Mouse (Mus musculus) CH12F3 (cell line): Measurements from ENCODE around the gene Plpp2.

Source experiments
- in situ Hi-C: fragments of 300-500 bp; cut with MboI; formaldehyde crosslinking; loops from 2 replicates; pipeline ENCODE4 v1.14.3; 2020; ENCODE audit warnings: low sequenced_read_pairs

Plpp2 gene

DNA sequence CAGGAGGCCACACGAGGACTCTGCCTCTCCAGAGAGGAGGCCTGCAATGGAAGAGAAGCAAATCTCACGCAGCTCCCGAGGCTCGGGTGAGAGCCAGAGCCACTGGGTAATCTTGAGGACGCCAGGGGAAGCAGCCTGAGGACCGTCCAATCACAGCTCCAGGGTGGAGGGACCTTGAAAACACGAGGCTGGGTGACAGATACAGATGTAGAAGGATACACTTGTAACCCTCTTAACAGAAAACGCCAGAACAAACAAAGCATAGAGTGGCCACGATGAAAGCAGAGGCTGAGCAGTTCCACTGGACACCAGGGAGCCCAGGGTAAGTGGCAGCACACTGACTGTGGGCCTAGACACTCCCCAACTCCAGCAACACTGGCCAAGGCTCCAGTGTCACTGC, 16.8 kb upstream of the Plpp2 start:
- in situ Hi-C loops, result no loop called here

DNA sequence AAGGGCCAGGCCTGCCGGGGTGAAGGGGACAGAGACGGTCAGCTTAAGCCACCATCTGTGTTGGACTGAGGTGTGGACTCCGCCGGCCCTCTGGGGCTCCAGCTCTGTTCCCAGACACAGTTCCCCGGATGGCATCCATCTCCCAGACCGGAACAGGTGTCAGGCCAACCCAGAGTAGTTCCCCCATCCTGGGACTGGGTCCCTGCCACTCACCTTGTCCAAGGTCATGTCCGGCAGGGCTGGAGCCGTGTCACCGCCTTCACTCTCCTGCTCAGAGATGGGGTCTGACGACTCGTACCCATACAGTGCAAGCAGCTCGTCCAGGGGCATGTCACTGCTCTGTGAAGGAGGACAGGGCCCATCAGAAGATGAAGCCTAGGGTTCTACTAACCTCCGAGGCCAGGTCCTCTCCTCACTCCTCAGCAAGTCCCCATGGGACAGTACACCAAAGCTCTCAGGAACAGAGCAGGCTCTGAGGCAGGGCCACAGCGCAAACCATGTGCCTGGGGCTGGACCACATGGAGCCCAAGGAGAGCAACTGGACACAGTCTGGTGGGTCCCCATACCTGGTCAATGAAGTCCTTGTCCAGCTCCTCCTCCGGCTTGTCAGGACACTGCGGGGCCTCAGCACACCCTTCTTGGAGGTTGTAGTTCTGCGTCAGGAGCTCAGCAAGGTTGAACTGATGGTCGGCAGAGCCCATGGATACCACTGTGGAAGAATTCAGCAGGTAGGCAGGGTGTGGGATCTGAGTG, 15.6 kb upstream of the Plpp2 start:
- in situ Hi-C loops, result no loop called here

DNA sequence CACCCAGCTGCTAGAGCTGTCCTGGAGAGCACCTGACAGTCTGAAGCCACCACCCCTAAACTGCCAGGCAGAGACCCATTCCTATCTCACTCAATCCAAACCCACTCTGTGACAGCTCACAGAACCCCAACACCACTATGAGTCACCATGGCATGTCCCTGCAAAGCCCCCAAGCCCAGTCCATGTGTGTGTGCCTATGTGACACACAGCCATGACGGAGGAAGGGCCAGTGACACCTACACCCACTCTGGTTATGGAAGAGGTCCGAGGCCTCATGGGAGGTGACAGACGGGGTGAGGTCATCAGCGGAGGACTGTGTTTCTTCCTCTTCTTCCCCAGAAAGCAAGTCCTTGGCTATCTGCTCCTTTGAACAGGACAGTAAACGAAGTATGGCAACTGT, 14.9 kb upstream of the Plpp2 start:
- in situ Hi-C loops, result no loop called here

DNA sequence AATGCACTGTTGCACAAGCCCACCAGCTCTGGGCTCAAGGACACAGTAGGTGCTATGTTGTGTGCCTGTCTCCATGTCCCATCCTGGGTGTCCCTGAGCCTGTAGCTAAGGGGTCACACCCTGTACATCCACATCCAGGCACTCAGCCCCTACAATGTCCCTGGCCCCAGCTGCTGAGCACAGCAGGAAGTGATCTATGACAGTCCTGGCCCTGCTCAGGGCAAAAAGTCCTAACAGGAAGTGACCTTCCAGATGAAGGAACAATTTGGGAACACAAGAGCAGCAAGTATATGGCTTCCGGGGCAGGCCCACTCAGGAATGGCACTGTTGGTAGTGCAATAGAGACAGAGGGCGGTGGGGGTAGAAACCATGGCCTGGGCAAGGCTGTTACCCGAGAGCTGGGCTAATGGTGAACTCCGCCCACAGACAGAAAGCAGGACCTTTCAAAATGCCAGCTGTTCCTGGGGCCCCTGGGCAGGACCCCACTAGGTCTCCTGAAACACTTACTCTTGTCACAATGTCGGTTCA, 13.6 kb upstream of the Plpp2 start:
- in situ Hi-C loops, result no loop called here

DNA sequence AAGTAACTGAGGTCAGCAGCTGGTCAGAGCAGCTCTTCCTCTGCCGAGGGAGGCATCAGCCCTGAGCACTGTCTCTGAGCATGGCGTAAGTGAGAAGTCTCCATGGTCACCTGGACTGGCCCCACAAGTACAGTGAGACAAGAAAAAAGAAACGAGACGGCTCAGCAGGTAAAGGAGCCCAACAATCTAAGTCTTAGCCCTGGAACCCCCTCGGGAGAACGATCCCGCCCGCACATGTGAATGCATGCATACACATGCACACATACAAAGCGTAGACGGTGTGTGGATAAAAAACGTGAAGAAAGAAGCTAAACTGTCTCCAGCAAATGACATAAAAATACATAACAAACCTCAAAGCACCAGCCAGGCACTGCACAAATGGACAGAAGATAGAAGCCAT, 12.9 kb upstream of the Plpp2 start:
- in situ Hi-C loops, result no loop called here

DNA sequence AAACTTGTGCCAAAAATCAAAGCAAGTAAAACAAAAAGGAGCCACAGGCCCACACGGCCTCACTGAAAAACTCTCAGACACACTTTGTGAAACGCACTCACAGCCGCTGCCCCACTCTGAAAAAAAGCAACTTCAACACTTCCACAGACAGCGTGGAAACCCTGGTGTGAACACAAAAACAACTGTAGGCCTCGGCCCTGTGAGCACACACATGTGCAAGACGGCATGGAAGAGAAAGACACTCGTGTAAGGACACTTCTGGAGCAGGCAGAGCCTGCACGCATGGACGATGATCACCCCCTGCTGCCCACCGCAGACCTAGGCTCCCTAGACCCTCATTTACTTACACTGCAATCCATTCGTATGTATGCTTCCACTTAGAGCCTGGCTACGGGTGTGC, 12.3 kb upstream of the Plpp2 start:
- in situ Hi-C loops, result no loop called here

DNA sequence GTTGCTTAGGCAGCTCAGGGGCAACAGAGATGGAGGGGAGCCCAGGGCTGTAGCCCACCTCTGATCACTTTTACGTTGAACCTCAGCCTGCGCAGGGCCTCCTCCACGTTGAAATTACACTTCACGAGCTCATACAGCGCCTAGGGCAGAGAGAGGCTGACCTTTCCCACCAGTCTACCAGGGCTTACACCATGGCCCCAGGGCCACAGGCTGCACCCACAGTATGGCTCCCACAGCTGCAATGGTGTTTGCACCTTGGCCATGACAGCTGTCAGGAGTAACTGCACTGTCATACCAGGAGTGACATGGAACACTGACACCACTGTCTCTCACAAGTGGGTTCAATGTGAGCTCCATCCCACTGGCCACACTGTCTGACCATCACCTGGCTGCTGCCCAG, 11.0 kb upstream of the Plpp2 start:
- in situ Hi-C loops, result no loop called here

DNA sequence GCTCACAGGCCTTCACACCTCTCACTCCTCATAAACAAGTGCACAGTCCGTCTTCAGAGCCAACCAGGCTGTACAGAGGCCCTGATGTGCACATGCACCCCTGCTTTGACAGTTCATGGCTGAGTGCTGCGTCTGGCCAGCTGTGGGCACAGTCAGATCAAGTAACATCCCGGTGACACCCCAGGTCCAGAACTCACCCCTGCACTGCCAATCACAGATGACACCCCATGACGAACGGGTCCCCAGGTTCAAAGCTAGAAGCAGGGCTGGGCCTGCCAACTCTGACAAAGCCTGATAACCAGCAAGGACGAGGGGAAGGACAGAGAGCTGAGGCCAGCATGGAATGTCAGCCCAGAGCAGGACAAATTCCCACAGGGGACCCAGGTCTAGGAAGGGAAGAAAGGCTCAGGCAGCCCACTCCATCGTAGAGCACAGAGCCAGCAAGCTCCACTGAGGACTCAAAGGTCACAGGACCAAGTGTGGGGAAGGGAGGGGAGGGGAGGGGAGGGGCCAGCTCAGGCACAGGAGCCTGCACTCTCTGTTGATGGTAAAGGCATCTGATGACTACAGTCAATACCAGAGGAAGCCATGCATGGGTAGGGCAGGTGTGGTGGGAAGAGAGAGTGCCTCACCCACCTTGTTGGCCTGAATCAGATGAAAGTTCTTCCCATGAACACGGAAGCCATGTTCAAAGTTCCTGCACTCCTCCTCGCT, 10.4 kb upstream of the Plpp2 start:
- in situ Hi-C loops, result no loop called here

DNA sequence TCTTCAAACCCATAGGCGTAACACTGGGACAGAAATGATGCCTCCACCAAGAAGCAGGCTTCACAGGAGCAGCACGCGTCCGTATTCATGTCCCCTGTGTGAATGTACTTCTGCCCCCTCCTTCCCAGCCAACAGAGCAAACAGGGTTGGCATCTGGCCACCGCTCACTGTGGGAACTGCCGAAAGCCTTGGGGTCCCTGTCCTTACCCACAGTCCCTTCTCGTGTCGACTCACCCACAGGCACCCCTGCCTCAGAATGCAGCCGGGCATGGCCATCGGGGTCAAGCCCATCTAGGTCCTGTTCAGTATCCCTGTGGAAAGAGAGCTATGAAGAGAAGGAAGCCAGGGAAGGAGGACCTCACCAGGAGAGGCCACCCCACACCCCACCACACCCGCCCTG, 8.6 kb upstream of the Plpp2 start:
- in situ Hi-C loops, result no loop called here

DNA sequence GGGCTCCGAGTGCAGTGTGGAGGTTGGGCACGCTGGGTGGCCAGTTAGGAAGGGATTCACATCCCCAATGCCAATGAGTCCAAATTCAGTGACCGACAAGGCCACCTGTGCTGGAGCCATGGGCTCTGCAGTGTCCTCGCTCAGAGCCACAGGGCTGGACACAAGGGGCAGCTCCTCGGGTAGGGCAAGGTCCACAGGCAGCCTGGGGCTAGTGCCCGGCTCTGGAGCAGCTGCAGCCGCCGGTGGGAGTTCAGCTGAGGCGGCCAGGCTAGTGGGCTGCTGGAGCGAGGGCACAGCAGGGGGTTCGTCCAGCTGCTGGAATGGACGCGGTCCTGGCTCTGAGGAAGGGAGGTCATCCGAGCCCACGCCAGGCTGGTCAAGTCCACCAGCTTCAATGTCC, 7.9 kb upstream of the Plpp2 start:
- in situ Hi-C loops, result no loop called here

DNA sequence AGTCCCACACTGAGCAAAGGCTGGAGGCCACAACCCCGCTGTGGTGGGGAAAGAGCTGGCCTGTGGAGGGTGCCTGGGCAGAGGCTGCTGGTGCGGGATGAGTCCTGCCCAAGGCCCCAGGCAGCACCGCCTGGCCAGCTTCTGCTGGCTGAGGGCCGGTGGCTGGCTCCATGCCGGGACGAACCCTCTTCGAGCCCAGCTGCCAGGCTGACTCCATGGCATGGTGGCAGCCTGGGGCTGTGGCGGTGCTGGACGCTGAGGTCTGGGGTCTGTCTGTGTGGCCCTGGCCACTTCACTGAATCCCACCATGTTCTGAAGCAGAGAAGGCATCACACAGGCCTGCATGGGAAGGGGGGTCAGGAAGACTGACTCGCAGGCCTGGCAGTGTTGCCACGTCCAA, 7.2 kb upstream of the Plpp2 start:
- in situ Hi-C loops, result no loop called here

DNA sequence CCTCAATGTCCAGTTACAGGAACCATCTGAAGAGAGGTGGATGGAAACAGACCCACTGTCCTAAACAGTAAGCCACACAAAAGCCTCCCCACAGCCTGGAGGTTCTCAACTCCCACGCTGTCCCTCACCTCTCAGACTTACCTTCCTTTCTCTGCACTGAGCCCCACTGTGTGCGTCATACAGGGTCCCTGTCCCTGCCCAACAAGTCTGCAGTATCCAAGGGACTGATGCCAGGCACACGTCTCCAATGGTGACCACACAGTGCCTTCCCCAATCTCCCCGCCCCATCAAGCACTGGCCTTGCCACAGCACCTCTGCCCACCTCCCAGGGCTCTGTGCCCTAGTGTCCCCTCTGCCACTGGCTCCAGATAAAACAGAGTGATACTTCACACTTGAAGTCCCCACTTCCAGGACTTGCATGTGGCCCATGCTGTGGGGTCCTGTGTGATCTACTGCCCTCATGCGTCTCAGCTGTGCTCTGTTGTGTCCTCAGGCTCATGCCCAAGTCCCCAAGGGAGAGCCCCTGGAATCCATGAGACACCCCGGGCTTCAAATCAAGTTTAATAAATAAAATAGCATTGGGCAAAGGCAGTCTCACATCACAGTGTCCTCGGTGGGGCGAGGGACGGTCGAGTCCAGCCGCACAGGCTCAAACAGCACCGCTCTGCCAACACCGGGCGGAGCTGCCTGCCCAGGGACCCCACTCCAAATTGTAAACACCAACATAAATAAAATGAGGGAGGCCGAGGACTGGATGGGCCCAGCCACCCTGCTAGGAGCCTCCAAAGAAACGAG, 6.3 kb upstream of the Plpp2 start:
- in situ Hi-C loops, result no loop called here

DNA sequence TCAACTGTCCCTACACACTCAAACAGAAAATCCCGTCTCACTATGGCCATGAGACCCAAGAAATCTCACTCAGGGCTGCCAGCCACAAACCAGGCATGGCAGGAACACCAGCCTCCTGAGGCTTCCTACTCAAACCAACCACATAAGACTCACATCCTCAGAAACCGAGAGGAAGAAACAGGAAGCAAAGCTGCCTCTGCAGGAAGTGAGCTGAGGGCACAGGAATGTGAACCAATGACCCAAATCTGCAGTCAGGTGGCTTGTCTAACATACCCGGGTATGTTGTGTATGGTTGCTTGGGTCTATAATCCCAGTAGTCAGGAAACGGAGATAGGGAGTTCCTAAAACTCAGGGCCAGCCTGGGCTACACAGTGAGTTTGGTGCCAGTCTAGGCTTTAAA, 5.3 kb upstream of the Plpp2 start:
- in situ Hi-C loops, result no loop called here

DNA sequence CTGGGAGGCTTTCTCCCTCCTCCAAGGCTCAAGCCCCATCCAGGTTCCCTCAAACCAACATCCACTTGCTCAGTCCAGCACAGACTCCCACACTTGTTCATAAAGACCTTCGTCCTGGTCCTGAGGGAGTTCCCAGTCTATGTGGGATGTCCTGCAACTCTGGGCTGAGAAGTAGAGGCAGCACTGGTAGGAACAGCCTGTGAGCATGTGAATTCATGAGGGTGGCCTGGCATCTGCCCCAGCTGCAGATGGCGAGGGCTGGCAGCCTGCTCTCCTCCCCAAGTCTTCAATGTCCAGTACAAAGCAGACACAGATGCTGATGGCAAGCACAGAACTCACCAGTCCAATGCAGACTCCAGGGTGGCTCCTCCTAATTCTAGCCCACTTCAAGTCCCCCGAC, 4.7 kb upstream of the Plpp2 start:
- in situ Hi-C loops, result no loop called here

DNA sequence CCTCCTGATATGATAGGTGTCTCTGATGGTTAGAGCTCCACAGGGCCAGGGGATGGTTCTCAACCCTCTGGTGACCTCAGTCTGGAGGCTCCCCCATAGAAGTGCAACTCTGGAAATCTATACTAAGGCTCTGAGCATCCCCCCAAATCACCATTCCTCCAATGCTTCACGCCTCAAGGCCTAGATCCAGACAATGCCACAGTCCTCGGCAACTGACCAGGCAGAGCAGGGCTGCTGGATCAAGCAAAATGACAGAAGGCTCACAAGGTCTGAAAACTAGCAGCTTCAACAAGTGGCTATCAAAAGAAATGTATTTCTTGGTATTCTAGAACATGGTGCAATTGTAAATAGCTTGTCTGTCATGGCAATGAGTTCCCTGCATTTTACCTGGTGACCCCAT, 4.2 kb upstream of the Plpp2 start:
- in situ Hi-C loops, result no loop called here

DNA sequence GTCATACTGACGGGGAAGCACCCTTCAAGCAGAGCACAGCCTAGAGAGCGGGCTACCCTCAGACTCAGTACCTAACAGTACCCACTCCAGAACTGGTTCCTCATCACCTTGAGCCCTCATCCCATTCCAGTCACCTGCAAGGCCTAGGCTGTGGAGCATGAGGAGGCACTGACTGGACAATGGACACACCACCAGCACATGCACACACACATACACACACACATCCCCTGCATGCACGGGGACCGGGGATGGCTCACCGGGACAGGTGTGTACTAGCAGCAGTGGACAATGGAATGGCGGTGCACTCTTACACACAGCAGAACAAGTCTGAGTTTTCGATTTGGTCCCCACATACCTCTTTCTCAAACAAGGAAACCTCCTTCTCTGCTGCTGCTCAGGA, 3.7 kb upstream of the Plpp2 start:
- in situ Hi-C loops, result no loop called here

DNA sequence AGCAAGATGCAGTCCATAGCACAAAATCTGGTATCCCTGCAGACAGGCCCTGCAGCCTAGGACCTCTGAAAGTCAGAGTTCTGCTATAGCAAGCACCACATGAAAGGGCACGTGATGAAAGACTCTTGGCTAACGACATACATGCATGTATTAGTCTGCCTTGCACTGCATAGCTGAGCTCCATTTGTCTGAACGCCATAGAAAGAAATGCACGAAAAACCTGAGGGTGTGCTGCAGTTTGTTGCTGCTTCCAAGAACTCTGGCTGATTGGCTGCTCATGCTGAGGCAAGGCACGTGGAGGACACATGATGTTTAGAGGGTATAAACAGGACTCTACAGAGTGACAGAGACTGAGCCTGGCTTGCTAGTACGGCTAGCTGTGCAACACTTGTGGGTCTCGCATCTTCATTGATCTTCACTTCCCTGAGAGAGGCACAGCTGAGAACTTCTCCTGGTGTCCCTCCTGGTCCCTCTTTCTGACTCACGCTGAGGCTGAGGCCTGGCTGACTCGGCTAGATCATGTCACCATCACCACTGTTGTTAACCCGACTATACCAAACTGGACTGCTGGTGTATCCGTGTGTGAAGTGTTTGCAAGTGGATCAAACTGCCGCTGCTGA, 3.0 kb upstream of the Plpp2 start:
- in situ Hi-C loops, result no loop called here

DNA sequence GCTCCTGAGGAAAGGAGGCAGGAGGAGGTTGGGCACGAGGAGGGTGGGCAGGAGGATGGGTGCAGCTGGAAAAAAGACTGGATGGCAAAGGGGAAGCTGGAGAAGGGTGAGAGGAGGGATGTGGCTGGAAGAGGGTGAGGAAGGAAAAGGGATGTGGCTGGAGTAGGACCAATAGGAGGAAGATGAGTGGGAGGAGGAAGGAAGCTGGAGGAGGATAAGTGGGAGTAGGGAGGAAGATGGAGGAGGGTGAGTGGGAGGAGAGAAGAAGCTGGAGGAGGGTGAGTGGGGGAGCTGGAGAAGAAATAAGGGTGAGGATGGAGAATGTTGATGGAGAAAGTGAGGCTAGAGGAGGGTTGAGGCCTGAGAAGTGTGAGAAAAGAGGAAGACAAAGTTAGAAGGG, 1.8 kb upstream of the Plpp2 start:
- in situ Hi-C loops, result no loop called here

DNA sequence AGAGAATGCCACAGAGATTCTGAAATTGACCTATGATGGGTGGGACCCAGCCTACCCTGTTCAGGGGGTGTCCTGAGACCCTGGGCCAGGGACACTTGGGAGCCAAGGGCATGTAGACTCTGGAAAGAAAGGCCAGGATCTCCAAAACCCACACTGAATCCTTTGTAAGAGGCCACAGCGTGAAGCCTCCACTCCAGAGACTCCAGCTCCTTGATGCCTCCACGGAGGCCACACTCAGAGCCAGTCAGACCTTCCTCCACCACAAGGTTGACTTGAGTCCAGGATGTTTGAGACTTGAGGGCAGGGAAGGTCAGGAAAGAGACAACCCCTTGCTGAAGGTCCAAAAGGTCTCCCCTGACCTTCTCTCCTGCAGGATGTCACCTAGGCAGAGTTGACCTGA, 830 bp upstream of the Plpp2 start:
- in situ Hi-C loops, result no loop called here

DNA sequence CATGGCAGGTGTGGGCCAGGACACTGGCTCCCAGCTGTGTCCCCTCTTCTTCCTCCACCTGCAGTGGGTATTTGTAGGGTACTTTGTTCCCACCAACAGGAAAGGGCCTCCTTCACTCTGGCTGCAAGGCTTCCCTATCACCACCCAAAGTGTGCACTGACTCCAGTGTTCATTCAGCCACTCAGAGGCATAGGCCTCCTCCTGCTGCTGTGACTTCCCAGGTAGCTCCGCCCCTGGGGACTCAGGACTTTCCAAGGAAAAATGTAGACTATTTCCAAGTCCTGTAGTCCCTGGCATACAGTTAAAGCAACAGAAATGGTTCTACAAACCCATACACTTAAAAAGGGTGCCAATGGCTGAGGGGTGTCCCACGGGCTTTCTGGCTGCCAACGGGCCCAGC, 918 bp downstream of the Plpp2 start:
- in situ Hi-C loops, result no loop called here

DNA sequence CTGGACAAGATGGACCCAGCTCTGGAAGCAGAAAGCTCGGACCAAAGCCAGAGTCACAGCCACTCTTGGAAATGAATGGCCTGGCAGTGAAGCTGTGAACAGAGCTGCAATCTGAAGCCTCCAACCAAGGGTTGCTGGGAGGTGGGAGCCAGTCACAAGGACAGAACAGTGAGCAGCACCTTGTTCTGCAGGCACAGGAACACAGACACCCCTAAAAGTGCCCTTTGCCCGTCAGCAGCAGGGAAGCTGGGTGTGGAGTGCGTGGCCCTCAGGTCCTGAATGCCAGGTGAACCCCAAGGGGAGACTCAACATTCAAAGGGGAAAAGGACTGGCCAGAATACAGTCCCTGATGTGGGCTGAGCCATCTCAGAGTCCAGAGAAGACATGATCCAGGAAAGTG, 2.0 kb downstream of the Plpp2 start:
- in situ Hi-C loops, result no loop called here
